Comparison of ENCODE assay signal across 9 mouse cellular contexts in genomic region chr19:60730281-60730852, GRCm38 (mm10). TPM values are rescaled to one million over a fixed set of nuclear protein-coding genes. Genes with fewer than 3 reads are reported as not detected.
DNase-seq lines count a peak whose midpoint lies in the region; ATAC-seq and TF ChIP-seq lines count a peak whose summit lies in the region.
"Had no signal": no experiment of that assay in that cellular context is flagged by ENCODE, and none has a peak within 500 bp of the region (broad histone marks: within the 10 kb centered on the region; RNA-seq: fewer than 3 reads in every experiment).

No protein-coding gene starts in this region.

- peak; percentile 87; the same call in 1 of the 2 replicates for ATAC-seq in monocyte, adult 5-6 weeks (replicated peaks; ENCODE audit: insufficient number of reproducible peaks, low FRiP score, low TSS enrichment, poor library complexity, severe bottlenecking)

- no peak overlapping the region for H3ac ChIP-seq in C2C12 (ENCODE audit: control insufficient read depth, insufficient read length, low read depth)

- no peaks in the 10 kb centered on the region for H3K79me3 ChIP-seq in C2C12 (ENCODE audit: low read depth)

- intact Hi-C loops in gastrocnemius, adult 2 months (cut with DNase I): no loop called here
- intact Hi-C loops in gastrocnemius, postnatal 14 days (cut with DNase I; ENCODE audit: low total_unique reads): no loop called here

- H3K4me3 ChIP-seq in gastrocnemius, adult 2 months: no peak overlapping the region
- no peak overlapping the region for H3K4me3 ChIP-seq in C2C12 (ENCODE audit: insufficient read depth, poor library complexity, severe bottlenecking)
- H3K4me3 ChIP-seq: limb, embryonic 13.5 days had no signal

- H3K27ac ChIP-seq in gastrocnemius, adult 2 months: no peak overlapping the region
- H3K27ac ChIP-seq: limb, embryonic 13.5 days had no signal

- peak; percentile 68 for TF ChIP-seq CTCF in gastrocnemius, adult 2 months (IDR thresholded peaks at IDR 0.05)
- TF ChIP-seq CTCF in C2C12 (IDR thresholded peaks at IDR 0.05; ENCODE audit: control insufficient read depth, insufficient read depth, insufficient read length): peak; percentile 37

- H3K36me3 ChIP-seq in C2C12 (ENCODE audit: control insufficient read depth, insufficient read depth): no peaks in the 10 kb centered on the region
- H3K36me3 ChIP-seq: limb, embryonic 13.5 days had no signal

- DNase-seq in gastrocnemius, adult 2 months: peak; percentile 18
- DNase-seq in gastrocnemius, postnatal 14 days: no peak
- peak; percentile 60 for DNase-seq in adrenal gland, postnatal 14 days
- peak; percentile 39 for DNase-seq in embryo, embryonic 9.5 days (ENCODE audit: extremely low spot score)
- DNase-seq in large intestine, adult 2 months (ENCODE audit: low read depth, low spot score): peak; percentile 25
- peak; percentile 12 for DNase-seq in yolk sac, embryonic 10.5 days (ENCODE audit: low spot score)

- no peaks in the 10 kb centered on the region for H3K27me3 ChIP-seq in C2C12 (ENCODE audit: control insufficient read depth, insufficient read depth, insufficient read length)
- H3K27me3 ChIP-seq: limb, embryonic 13.5 days had no signal

- WGBS in large intestine, adult 2 months: 53% methylated on average over 2 of the region's 2 CpGs

- no peaks in the 10 kb centered on the region for H3K79me2 ChIP-seq in C2C12 (ENCODE audit: control insufficient read depth, insufficient read depth)

TF ChIP-seq in C2C12, 6 proteins besides CTCF, POLR2A, EP300 and RAD21:
- no peak for TF ChIP-seq CEBPB (IDR thresholded peaks at IDR 0.05; ENCODE audit: low read depth)
- TF ChIP-seq MAX (IDR thresholded peaks at IDR 0.05): no peak
- TF ChIP-seq MYOD1 (IDR thresholded peaks at IDR 0.05; ENCODE audit: control insufficient read depth, insufficient read length, low read depth): no peak
- no peak for TF ChIP-seq FOSL1 (IDR thresholded peaks at IDR 0.05; ENCODE audit: insufficient read depth, low read length, poor library complexity, severe bottlenecking)
- TF ChIP-seq MYOG (IDR thresholded peaks at IDR 0.05; ENCODE audit: control insufficient read depth, extremely low read depth, insufficient read length): no peak
- no peak for TF ChIP-seq USF1 (IDR thresholded peaks at IDR 0.05; ENCODE audit: low read depth)

RNA-seq across cellular contexts. Expression of gene Nanos1, which starts 25.4 kb away (rescaled TPM):
- total RNA-seq in gastrocnemius, adult 2 months (2021): under 1 TPM in 1 of 2 experiments, not detected in 1; 0.08 TPM
- total RNA-seq in gastrocnemius, postnatal 14 days (2021): under 1 TPM; 0.18 to 0.31 TPM
- 2.8 TPM for polyA plus RNA-seq in C2C12 (2012; fragmentation: generic; extraction: Trizol)
- 1.5 and 1.9 TPM in 2 replicates for total RNA-seq in adrenal gland, postnatal 14 days (2021)
- polyA plus RNA-seq in large intestine, adult 2 months (2012; rRNA removed): 0.35 and 0.40 TPM in 2 replicates
- total RNA-seq in monocyte, adult 5-6 weeks (2017): 1.1 to 1.9 TPM (median 1.1 TPM) in 3 replicates
